Mouse (Mus musculus) urinary bladder, postnatal 36 days (tissue): ENCODE data around the gene E2f2.

Source experiments
- DNase-seq, 2 experiments: peaks; one replicate each; pipeline ENCODE4 v3.0.0; 2022; ENCODE audit warnings: low spot score in 2 of 2, mixed read lengths in 1 of 2

The E2f2 gene

GRCm38 (mm10) chr4:136144126-136144926 is 27.9 kb upstream of the E2f2 start:
- DNase-seq: peak; percentile 82 to 87

- DNase-seq: no peak
Measured at GRCm38 (mm10) chr4:136144927-136145292, 27.3 kb upstream of the E2f2 start.

GRCm38 (mm10) chr4:136145362-136145885 is 26.8 kb upstream of the E2f2 start:
- no peak for DNase-seq

- peak in 1 of 2 experiments; percentile 37 for DNase-seq
Measured at GRCm38 (mm10) chr4:136145991-136146711, 26.0 kb upstream of the E2f2 start.

- DNase-seq: peak in 1 of 2 experiments; percentile 45
Measured at GRCm38 (mm10) chr4:136146712-136147154, 25.5 kb upstream of the E2f2 start.

- peak; percentile 83 to 89 for DNase-seq
Measured at GRCm38 (mm10) chr4:136147436-136148135, 24.6 kb upstream of the E2f2 start.

GRCm38 (mm10) chr4:136148342-136149044 is 23.7 kb upstream of the E2f2 start:
- DNase-seq: peak; percentile 58 to 73

- DNase-seq: no peak
Measured at GRCm38 (mm10) chr4:136149045-136149379, 23.2 kb upstream of the E2f2 start.

- DNase-seq: peak in 1 of 2 experiments; percentile 48
Measured at GRCm38 (mm10) chr4:136149734-136150133, 22.5 kb upstream of the E2f2 start.

- DNase-seq: no peak
Measured at GRCm38 (mm10) chr4:136150596-136150995, 21.6 kb upstream of the E2f2 start.

GRCm38 (mm10) chr4:136152821-136153220 is 19.4 kb upstream of the E2f2 start:
- DNase-seq: no peak

- no peak for DNase-seq
Measured at GRCm38 (mm10) chr4:136154462-136154861, 17.7 kb upstream of the E2f2 start.

- no peak for DNase-seq
Measured at GRCm38 (mm10) chr4:136158498-136158897, 13.7 kb upstream of the E2f2 start.

- DNase-seq: peak; percentile 61 to 79
Measured at GRCm38 (mm10) chr4:136159802-136160397, 12.3 kb upstream of the E2f2 start.

GRCm38 (mm10) chr4:136163448-136163847 is 8.7 kb upstream of the E2f2 start:
- peak; percentile 83 to 85 for DNase-seq

- no peak for DNase-seq
Measured at GRCm38 (mm10) chr4:136164981-136165380, 7.2 kb upstream of the E2f2 start.

GRCm38 (mm10) chr4:136167701-136168100 is 4.5 kb upstream of the E2f2 start:
- no peak for DNase-seq

- DNase-seq: no peak
Measured at GRCm38 (mm10) chr4:136170401-136170800, 1.8 kb upstream of the E2f2 start.

GRCm38 (mm10) chr4:136171455-136171854 is 739 bp upstream of the E2f2 start:
- no peak for DNase-seq

GRCm38 (mm10) chr4:136172542-136173209 is 482 bp downstream of the E2f2 start:
- DNase-seq: peak in 1 of 2 experiments; percentile 43
